Mouse (Mus musculus) T-helper 2 cell (primary cell): ENCODE results near the gene Gm20388.

Experiments
- in situ Hi-C: fragments of 300-600 bp; cut with MboI, MseI; formaldehyde crosslinking; loops from one replicate; pipeline ENCODE4 v1.15.1; 2025; ENCODE audit warnings: high pct_unique_total_duplicates

The Gm20388 gene

DNA sequence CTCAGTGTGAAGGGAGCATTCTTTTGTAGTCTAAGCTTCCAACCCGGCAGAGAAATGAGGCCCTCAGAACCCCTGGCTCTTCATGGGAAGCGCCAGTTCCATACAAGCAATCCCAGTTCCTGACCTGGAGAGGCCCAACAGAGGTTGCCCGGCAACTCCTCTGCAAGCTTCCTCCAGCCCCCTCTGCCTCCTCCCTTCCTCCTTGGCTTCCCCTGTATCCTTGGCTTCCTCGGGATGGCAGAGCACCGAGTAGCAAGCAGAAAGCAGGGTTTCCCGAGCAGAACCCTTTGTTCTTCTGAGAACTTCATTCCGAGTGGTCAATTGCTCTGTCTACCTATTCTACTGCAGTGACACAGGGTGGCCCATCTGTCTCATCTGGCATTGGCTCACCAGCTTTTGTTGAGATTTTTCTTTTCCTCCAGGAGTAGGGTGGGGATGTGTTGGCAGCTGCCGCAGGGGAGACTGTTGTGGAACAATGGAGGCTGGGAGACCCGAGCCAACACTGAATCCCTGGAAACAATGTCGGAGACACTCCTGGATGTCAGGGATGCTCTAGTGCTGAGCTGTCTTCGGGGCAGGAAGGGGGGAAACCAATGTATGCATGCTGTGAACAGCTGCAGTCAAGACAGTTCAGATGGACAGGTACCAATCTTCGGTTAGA, 2795.4 kb downstream of the Gm20388 start:
- in situ Hi-C loops: no loop called here

DNA sequence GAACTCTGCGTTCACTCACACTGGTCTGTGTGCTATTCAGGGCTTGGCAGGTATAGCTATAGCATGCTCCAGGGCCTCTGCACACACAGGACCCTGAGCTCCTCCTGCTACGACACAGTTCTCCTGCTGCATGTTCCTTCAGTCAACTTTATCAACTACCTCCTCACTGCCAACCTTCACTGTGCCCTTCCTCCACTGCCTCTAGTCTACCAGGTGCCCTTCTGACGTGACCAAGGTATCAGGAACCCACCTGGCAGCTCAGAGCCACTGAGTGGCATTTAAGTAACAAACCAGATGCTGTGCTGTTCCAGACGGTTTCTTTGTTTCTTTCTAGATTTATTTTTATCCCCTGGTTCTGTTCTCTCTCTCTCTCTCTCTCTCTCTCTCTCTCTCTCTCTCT, 2796.5 kb downstream of the Gm20388 start:
- in situ Hi-C loops: no loop called here

DNA sequence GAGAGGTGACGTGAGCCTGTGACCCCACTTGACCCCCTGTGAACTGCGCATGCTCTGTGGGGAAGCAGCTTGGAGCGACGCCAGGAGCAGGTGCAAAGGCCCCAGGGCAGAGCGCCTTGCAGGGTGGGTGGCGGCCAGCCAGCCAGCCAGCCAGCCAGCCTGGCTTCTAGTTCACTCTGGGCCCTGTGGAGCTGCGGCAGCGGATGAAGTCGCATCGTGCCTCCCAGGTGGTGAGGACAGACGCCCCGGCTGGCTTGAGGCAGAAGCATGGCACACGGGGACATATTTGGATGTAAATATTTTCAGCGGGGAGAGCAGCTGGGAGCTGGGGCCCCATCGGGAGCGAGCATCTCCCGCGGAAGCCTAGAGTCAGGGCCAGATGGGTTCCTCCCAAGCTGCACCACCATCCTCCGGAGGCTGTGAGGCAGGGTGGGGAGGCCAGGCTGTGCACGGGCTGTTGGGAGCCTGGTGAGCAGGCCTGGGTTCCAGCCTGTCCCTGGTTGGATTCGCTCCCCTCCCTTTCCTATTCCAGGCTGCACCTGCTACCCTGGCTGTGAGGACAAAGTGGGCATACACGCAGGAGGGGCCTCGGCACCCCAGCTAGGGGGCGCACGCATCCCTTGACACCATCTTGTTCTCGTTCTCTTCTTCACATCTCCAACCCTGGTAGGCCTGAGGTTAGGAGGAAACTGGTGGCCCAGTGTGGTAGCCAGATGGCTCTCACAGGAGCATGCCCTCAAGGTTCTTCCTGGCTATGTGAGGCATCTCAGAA, 2798.9 kb downstream of the Gm20388 start:
- in situ Hi-C loops: no loop called here

DNA sequence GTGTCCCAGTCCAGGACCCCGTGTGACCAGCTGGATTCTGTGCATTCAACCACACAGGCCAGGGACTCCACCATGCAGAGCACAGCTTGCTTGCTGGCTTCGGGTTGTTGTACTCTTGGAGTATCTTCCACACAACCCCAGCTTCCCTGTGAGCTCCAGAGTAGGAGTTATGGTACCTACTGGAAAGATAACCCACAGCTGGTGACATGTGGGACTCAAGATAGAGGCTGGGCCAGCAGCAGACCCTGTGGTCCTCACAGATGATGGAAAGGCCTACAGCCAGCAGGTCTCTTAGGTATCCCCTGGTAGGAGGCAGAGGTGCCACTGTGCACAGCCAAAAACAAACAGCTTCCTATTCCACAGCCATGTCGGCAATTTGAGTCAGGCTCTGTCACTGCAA, 2800.8 kb downstream of the Gm20388 start:
- in situ Hi-C loops: no loop called here

DNA sequence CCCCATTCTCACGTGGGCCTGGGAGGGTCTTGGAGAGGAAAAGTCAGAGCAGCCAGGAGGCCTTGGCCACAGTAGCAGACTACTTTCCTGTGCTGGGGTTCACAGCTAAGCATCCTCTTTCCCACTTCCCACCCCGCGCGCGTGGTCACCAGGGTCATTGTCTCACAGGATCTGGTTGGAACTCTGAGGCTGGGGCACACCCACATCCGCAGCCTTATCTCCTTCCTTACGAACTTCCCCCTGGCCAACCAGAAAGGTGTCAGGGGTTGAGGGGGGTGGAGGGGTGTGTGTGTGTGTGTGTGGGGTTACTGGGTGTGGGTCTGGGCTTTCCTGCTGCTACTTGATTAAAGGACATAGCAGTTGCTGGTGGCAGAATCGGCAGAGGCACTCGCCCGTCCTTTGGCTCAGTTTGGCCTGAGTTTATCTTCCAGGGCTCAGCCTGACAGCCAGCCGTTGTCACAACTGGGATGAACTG, 2801.3 kb downstream of the Gm20388 start:
- in situ Hi-C loops: no loop called here

DNA sequence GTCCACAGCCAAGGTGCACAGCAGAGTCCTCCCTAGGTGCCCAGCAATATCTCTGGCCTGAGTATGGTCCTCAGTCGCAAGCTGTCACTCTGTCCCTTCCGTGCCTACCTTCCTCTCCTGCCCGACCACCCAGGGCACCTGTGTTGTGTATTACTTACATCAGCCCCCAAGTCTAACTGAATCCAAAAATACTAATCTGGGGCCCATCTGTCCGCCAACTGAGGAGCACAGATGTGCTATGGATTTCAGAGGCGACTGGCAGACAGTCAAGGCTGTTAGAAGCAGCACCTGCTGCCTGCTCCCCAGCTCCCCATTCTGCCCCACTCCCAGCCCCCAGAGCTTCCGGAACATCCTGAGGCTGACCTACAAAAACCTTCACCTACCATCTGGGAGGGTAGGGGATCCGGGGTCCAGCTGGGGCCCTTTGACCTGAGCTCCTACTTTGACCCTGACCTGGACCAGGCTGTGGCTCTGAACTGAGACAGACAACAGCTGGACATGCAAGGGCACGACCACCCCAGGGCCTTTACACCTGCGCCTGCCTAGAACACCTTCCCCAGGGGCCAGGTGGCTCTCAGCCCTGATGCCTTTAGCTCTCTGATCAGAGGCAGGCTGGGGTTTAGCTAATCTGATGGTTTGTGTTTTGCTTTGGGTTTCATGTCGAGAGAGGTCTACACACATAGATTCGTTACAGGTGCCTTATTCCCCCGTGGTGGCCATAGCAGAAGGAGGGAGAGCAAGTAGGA, 2801.9 kb downstream of the Gm20388 start:
- in situ Hi-C loops: no loop called here

DNA sequence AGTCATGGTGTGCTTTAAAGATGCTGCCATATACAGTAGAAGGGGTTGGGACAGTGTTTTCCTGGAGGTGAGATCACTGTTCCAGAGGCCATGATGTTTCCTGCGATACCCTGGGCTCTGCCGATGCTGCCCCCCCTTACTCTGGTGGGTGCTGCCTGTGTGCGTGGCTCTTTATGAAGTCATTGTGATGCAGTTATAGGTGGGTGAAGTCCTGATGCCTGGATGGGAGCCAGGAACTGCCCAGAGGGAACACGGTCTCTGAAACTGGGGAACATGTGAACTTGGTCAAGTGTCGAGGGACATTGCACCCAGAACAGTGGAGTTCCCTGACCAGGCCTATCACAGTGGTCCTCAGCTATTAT, 2802.5 kb downstream of the Gm20388 start:
- in situ Hi-C loops: no loop called here

DNA sequence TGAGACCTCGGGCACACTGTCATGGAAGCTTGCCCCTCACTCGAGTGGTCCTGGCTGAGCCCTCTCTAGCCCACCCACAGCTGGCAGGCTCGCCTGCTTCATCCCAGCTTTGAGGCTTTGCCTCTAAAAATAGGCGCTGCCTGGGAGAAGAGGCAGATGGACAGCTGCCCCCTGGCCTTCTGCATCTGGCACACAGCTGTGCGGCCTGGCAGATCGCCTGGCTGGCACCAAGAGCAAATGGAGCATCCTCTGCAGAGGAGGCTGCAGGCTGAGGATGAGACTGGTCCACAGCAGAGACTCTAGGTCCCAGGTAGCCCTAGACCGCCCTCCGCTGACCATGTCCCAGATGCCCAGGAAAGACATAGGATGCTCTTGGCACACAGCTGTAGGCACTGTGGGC, 2805.9 kb downstream of the Gm20388 start:
- in situ Hi-C loops: no loop called here

DNA sequence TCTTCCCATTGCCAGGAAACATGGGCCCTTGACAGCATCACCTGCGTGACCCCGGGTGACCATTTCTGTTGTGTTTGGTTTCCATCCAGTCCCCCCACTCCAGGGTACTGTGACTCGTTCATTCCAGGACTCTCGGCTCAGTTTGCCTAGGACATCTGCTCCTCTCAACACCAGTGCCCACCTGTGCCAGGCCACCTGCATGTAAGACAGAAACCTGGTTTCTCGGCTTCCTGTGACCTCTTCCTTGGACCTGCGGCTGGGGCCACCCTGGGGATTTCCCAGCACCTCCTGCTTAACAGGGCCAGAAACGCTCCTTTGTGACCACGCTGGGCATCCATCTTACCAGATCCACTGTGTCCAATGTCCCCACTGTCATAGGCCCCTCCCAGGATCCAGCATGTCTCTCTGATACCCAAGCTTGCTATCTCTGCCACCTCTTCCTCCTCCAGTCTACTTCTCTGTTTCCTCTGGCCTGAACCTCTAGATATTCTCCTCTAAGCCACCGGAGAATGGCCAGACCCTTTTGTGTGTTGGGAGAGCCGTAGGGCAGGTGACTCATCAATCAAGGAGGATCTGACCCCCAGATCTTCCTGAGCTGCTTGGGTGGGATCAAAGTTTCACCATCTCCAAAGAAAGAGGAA, 2807.3 kb downstream of the Gm20388 start:
- in situ Hi-C loops: no loop called here

DNA sequence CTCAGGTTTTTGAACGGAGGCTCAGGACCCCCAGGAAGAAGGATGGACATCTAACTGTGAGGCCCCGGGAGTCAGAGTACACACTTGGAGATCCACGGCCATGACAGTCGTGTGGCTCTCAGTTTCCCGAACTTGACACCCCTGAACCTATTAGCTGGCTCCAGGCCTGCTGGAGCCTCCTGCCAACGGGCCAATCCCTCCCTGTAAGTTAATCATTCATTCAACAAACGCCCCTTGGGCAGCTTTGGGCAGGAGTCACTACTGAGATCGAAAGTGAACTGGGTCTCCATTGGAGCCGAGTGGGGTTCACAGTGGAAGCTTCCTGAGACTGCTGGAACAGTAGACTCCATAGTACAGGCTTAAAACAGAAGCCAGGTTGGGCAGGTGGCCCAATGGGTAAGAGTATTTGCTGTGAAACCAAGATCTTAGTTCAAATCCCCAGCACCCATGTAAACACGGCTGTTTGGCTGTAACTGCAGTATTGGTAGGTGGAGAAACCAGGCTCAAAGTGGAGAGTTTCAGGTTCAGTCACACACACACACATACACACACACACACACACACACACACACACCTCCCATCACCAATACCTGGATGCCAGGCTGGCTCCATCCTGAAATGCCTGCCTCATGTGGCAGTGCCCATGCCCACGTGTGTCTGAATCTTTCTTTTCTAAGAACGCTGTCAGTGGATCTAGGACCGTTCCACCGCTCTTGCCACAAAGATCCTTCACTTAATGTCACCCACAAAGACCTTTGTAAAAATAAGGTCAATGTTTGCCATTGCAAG, 2808.3 kb downstream of the Gm20388 start:
- in situ Hi-C loops: no loop called here

DNA sequence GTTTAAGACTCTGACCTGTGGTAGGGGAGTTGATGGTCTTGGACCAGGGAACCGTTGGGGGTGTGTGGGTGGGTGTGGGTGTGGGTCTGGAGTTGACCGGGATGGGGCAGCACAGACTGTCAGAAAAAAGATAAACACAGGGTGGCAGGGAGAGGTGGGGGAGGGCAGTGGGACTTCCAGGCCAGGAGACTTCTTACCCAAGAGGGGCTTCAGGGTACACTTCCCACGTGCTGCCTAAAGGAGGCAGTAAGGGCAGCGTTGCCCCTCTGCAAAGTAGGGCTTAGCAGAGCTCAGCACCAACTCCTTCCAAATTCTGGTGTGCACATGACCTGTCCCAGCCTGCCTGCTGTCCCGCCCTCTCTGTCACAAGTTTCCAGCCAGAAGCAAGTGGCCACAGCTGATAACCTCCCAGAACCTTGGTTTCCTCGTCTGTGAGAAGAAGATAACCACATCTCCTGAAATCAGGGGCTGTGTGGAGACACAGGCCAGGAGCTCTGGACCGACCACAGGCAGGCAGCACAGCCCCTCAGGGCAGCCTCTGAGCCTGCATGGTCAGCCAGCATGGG, 2808.9 kb downstream of the Gm20388 start:
- in situ Hi-C loops: loop anchor here (10.0 kb wide), 1 partner anchor 495 kb away; no protein-coding TSS in a partner anchor

DNA sequence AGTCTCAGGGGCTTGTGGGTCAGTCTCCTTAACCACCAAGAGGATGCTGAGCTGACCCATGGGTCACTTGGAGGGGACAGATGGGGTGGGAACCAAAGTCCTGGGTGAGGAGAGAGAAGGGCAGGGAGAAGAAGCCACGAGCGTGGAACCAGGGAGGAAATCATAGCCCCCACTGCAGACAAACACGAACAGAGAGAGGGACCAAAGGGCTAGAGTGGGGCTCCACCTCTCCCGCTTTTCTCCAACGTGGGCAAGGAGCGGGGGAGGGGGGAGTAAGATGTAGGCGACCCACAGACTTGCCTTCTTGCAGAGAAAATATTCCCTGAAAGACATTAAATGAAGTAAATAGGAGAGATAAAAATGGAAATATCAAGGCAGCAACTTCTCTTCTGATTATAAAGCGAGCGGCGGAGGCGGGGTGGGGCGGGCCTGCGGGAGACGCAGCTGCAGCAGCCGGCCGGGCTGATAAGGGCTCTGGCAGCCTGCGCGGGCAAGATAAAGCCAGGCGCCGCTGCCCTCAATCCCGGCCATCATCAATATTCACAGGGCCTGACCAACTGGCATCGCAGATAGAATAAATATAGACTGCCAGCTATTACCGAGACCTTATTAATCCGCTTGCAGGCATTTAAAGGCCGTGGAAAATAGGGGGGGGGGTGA, 2809.6 kb downstream of the Gm20388 start:
- in situ Hi-C loops: loop anchor here (10.0 kb wide), 1 partner anchor 495 kb away; no protein-coding TSS in a partner anchor

DNA sequence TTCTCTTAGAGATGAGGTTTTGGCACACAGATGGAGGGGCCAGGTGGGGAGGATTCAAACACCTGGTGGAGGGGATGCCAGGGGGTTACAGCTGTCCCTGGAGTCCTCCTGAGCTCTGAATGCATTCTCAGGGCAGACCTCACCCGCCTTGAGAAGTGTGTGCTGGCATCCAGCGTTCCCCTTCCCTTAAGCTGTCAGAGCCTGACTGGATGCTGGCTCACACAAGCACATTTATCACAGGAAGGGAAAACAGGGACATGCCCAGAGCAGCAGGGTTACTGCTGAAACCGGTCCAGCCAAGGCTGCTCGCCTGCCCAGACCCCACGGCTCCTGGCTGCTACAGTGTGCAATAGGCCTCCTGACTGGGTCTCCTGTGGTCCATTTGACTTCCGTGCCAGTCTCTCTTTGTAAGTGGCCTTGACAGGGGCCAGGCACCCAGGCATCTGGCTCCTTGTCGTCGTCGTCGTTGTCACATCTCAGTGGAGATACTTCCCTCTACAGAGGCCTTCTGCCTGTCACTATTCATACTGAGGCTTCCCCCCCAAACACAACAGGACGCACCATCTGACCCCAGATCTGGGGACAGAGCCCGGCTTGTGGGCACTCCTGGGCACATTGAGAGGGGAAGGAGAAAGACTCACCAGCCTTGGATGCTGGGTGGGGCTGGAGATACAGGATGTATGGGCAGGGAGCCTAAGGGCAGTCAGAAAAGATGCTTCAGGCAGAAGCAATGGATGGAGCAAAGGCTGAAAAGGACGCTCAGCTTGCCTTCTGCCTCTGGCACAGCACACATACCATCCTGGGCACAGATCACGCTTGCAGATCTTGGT, 2810.4 kb downstream of the Gm20388 start:
- in situ Hi-C loops: loop anchor here (10.0 kb wide), 1 partner anchor 496 kb away; no protein-coding TSS in a partner anchor

DNA sequence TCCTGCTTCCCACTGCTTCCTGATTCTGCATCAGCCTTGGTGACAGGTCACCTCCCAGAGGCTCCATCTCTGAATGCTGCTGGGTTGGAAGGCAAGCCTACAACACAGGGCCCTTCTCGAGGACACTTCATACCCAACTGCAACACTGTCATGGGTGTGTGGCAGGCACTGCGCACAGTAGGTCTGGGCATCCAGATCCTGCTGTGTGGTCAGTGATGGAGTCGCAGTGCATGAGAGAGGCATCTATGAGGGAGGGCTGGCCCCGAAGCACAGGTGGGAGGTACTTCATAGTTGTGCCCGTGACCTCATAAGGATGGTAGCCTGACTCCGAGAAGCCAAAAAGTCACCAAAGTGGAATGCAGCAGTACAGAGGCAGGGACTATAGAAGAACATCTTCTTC, 2814.5 kb downstream of the Gm20388 start:
- in situ Hi-C loops: loop anchor here (10.0 kb wide), 1 partner anchor 500 kb away; no protein-coding TSS in a partner anchor

DNA sequence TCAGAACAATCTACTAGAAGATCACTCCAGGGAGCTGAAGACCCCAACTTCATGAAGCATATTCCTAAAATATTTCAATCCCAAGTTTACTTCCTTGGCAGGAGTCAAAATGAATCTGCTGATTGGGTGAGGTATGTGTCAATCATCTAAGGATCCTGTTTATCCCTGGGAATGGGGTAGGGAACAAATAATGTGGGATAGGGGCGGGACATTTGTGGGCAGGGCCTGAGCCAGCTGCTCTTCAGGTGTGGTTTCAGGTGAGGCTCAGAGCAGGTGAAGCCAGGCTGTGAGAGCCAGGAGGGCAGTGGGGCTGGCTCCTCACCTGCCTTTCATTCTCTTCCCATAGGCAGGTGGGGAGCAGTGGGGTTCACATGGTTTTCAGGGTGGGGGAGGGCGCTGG, 2816.1 kb downstream of the Gm20388 start:
- in situ Hi-C loops: loop anchor here (10.0 kb wide), 1 partner anchor 502 kb away; no protein-coding TSS in a partner anchor

DNA sequence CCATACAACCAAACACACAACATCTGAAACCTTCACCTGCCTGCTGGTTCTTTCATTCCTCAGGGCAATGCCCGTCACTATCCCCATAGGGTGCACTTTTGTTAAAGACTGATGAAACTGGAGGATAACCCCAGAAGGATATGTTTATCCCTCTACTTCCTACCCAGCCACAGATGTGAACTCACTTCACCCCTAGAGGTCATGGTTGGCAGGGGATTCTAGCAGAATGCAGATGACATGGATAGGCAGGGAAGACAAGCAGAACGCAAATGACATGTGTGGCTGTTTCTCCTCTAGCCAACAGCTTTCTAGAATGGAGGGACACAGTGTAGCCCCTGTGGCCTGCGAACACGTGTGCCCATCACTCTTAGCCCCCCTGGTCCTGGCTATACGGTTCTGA, 2816.8 kb downstream of the Gm20388 start:
- in situ Hi-C loops: loop anchor here (10.0 kb wide), 1 partner anchor 503 kb away; no protein-coding TSS in a partner anchor

DNA sequence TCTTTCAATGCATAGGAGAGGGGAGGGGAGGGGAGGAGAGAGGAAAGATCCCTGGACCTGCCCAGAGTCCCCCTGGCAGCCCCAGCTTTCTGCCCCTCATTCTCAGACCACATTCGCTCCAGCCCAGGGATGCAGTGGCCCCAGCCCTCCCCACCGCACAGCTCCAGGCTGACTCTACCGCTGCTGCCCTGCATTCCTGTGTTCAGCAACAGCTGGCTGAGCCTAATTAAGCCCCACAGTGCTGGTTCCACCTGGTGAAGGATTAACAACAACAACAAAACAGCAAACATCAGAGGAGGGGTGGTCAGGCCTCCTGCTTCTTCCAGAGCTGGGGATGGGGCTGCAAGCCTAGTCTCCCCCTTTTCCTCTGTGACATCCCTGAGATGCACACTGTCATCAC, 2818.0 kb downstream of the Gm20388 start:
- in situ Hi-C loops: loop anchor here (10.0 kb wide), 1 partner anchor 504 kb away; no protein-coding TSS in a partner anchor

DNA sequence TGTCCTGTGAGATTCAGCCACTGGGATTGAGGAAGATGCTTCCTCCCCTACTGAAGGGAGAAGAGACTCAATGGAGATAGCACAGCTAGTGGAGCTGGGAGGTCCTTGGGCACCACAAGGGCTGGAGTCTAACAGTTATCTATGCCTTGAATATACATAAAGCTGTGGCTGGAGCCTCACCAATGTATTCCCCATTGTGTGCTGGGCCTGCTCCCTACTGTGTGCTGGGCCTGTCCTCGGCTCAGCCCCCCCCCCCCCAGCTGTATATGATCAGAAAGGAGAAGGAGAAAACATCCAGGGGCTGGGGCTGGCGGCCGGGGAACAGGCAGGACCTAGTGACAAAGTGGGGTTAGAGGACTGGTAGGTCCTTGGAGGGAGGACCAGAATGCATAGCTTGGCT, 2824.5 kb downstream of the Gm20388 start:
- in situ Hi-C loops: loop anchor here (5.0 kb wide), 1 partner anchor 48 kb away; no protein-coding TSS in a partner anchor
